Comparison of ENCODE assay signal across 8 mouse cellular contexts in genomic region chr17:65536156-65536555, GRCm38 (mm10). TPM values are rescaled to one million over a fixed set of nuclear protein-coding genes. Genes with fewer than 3 reads are reported as not detected.
DNase-seq lines count a peak whose midpoint lies in the region; ATAC-seq and TF ChIP-seq lines count a peak whose summit lies in the region.

No protein-coding gene starts in this region.

- intact Hi-C loops in heart, postnatal 36 days (cut with DNase I) = loop anchor here (5.0 kb wide), 1 partner anchor 209 kb away; no protein-coding TSS in a partner anchor

- peak; percentile 50 for ATAC-seq in frontal cortex, adult (ENCODE audit: low TSS enrichment)
- no peak for ATAC-seq in lung, postnatal 0 days

- H3K36me3 ChIP-seq in lung, postnatal 0 days (ENCODE audit: insufficient read depth, low read length) = no peaks in the 10 kb centered on the region
- H3K36me3 ChIP-seq in testis, adult 2 months (ENCODE audit: control insufficient read depth, insufficient read depth, low read length) = no peaks in the 10 kb centered on the region

- 18% methylated on average over 3 of the region's 3 CpGs for WGBS in lung, postnatal 0 days

- no peak overlapping the region for H3K9ac ChIP-seq in lung, postnatal 0 days (replicated peaks; ENCODE audit: low read depth)

- H3K9me3 ChIP-seq in lung, postnatal 0 days (ENCODE audit: low read length) = no peaks in the 10 kb centered on the region

- no peaks in the 10 kb centered on the region for H3K27me3 ChIP-seq in lung, postnatal 0 days (replicated peaks; ENCODE audit: insufficient read depth, low read length)
- H3K27me3 ChIP-seq in testis, adult 2 months (ENCODE audit: control insufficient read depth, insufficient read depth, low read length) = no peaks in the 10 kb centered on the region

- H3K4me2 ChIP-seq in lung, postnatal 0 days (replicated peaks; ENCODE audit: low read depth, low read length) = no peak overlapping the region

- no peak for TF ChIP-seq EP300 in lung, postnatal 0 days (IDR thresholded peaks at IDR 0.05)

- no peak for DNase-seq in frontal cortex, postnatal 25 days (ENCODE audit: low spot score in 2 of 2)
- peak; percentile 52 to 54 for DNase-seq in right cerebral cortex, adult 2 months (ENCODE audit: low spot score in 2 of 2)
- no peak for DNase-seq in right cerebral cortex, postnatal 4 days
- DNase-seq in cerebellum, adult 9-11 months = peak; percentile 34
- peak; percentile 50 to 55 for DNase-seq in heart, postnatal 36 days
- peak; percentile 60 for DNase-seq in lung, postnatal 0 days (ENCODE audit: low spot score)

- H3K4me3 ChIP-seq in lung, postnatal 0 days (ENCODE audit: low read depth, low read length) = no peak overlapping the region
- H3K4me3 ChIP-seq in testis, adult 2 months (ENCODE audit: control insufficient read depth, low read depth, low read length) = no peak overlapping the region

- H3K27ac ChIP-seq in lung, postnatal 0 days (ENCODE audit: low read length) = no peak overlapping the region
- no peak overlapping the region for H3K27ac ChIP-seq in testis, adult 2 months (ENCODE audit: control insufficient read depth, insufficient read depth, low read depth, low read length)

- no peak for TF ChIP-seq POLR2A in testis, adult 2 months (IDR thresholded peaks at IDR 0.05; ENCODE audit: control insufficient read depth, low read depth, low read length)

- TF ChIP-seq CTCF in lung, postnatal 0 days (IDR thresholded peaks at IDR 0.05) = peak; percentile 87
- TF ChIP-seq CTCF in testis, adult 2 months (IDR thresholded peaks at IDR 0.05; ENCODE audit: control insufficient read depth, insufficient read depth, insufficient replicate concordance, low read depth, low read length) = peak; percentile 34; the same call in 1 of the 2 replicates

- H3K4me1 ChIP-seq in lung, postnatal 0 days (ENCODE audit: insufficient read depth, low read depth, low read length) = 0 out of 2 replicates have a peak, but pooled peaks cover 2% of the 10 kb centered on the region
- H3K4me1 ChIP-seq in testis, adult 2 months (ENCODE audit: control insufficient read depth, insufficient read depth, low read length) = no peaks in the 10 kb centered on the region; the same call in 1 of the 2 replicates

RNA-seq across cellular contexts. Expression of gene Tmem232, which starts 4.4 kb away (rescaled TPM):
- not detected for total RNA-seq in heart, postnatal 36 days (2021)
- polyA plus RNA-seq in lung, postnatal 0 days (2015; fragmentation: Nextera tagmentation; extraction: Ambion mirVana) = 1.2 and 1.5 TPM in 2 replicates
- polyA plus RNA-seq in testis, adult 2 months (2012; rRNA removed) = 47.0 and 51.3 TPM in 2 replicates

Comparison
In these comparisons a context has a peak if more than half of its experiments do, and no peak if none do; other contexts are left out.
1. DNase-seq: peak in right cerebral cortex, adult 2 months (2 of 2), cerebellum, adult 9-11 months (single experiment), heart, postnatal 36 days (2 of 2) and lung, postnatal 0 days (single experiment); none in frontal cortex, postnatal 25 days (0 of 2) and right cerebral cortex, postnatal 4 days (single experiment).
2. RNA of gene Tmem232, which starts 4.4 kb away (polyA plus RNA-seq): 47.0 to 51.3 TPM in testis, adult 2 months; 1.2 to 1.5 TPM in lung, postnatal 0 days; every median in the first group is over 10 times any median in the second.